Mouse (Mus musculus) cerebellum, adult 9-11 months (tissue): Measurements from ENCODE around the gene Stk24.

Experiments used
- DNase-seq: peaks from one replicate; pipeline ENCODE4 v3.0.0; 2022

Stk24 gene

DNA sequence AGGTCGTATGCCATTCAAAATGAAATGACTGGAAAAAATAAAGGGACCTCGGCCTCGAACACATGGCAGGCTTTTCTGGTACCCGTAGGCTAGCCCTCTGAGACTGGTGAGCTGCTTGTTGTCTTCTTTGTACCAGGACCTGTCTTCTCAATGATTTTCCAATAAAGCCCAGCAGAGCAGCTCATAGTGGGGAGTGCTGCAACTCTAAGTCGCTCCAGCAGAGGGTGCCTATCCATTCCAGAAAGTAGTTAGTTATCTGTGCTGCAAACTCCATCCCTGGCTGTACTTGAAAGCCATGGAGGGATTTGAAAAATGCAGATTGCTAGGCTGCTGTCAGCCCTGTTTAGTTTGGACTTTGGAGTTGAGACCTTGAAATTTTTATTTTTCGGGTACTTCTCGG is 120.0 kb downstream of the Stk24 start:
- DNase-seq: no peak

- no peak for DNase-seq
Observed at GRCm38 (mm10) chr14:121259332-121259731, 120.5 kb downstream of the Stk24 start.

DNA sequence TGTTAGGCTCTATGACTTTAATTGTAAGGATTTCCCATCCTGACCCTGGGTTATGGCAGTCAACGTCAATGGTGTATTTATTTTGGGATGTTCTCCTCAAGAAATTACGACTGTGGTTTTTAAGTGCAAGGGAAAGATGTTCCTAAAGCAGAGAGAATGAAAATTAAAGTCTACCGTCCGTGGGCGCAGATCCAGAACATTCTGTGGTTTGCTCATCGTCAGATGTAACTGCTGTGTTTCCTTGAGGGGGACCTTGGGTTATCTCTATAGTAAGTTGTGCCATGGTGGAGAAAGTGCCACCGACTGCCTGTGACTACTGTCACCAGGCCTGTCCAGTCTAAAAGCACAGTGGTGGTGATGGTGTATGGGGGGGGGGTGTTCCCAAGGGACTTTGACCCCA is 122.9 kb downstream of the Stk24 start:
- no peak for DNase-seq

GRCm38 (mm10) chr14:121255469-121255868 is 124.3 kb downstream of the Stk24 start:
- no peak for DNase-seq

DNA sequence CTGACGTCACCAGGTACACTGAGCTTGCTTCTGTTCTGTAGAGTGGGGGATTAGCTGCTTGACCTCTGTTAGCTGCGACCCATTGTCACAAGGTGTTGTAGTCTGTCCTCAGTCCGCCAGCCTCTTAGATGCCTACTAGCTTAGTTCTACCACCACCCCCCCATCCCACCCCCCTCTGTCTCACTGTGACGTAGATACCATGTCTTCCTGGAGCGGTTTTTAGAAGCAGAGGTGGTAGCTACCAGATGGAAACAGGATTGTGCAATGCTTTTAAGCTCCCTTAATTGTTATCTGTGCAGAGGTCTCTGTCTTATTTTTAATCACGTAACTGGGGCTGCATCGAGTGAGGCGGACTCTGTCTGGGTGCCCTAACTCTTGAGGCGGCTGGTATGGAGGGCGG is 124.9 kb downstream of the Stk24 start:
- DNase-seq: no peak

DNA sequence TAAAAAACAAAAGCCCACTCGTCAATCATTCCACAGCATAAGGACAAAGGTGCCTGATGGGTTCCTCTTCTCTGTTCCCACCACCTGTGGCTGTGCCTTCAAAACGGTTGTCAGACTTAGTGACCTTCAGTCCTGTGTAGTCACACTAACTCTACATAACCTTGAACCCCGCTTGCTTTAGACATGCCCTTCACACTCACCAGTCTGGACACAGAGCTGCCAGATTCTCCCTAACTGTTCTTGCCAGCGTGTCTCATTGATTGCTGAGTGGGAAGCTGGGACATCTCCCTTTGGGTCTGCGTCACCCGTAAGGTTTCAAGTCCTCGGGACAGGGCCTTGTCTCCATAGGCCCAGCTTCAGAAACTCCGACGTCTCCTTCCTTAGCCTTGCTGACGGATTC is 127.3 kb downstream of the Stk24 start:
- DNase-seq: no peak

GRCm38 (mm10) chr14:121251708-121252107 is 128.1 kb downstream of the Stk24 start:
- no peak for DNase-seq

GRCm38 (mm10) chr14:121251099-121251498 is 128.7 kb downstream of the Stk24 start:
- DNase-seq: no peak

- DNase-seq: no peak
Observed at GRCm38 (mm10) chr14:121248346-121248745, 131.5 kb downstream of the Stk24 start.

- no peak for DNase-seq
Observed at GRCm38 (mm10) chr14:121247287-121247686, 132.5 kb downstream of the Stk24 start.

GRCm38 (mm10) chr14:121246048-121246731 is 133.6 kb downstream of the Stk24 start:
- no peak for DNase-seq

GRCm38 (mm10) chr14:121244104-121244503 is 135.7 kb downstream of the Stk24 start:
- no peak for DNase-seq

DNA sequence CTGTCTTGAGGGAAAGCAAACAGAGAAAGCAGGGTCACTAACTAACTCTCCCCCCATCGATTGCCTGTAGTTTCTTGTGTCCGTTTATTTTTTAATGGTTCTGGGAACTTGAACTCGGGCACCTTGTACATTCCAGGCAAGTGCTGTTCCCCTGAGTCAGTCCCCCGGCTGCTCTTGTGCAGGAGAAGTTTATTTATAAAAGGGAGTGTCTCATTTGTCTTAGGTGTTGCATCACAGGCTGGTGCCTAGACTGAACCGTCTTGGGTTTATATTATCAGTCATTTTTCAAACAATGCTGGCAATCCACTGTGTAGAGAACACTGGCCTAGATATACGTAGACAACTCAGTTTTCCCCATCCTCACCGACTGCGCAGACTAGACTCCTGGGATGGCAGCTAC is 140.4 kb downstream of the Stk24 start:
- DNase-seq: no peak

GRCm38 (mm10) chr14:121238727-121239126 is 141.1 kb downstream of the Stk24 start:
- DNase-seq: no peak

DNA sequence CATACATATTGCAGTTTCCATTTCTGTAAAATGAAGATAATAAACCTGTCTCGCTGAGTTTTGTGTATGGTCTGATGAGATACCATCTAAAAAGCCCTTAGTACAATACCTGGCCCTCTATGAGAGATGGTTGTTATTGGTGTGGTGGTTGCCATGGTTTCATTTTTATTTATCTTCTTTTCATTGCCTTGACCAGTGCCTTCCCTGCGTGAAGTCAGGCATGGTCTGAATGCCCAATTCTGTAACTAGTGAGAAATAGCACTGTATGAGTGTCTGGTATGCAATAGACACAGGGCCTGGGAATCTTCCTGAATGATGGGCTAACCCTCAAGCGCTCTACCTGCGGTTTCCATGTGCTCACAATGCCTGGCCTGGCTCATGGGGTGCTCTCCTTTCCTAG is 143.1 kb downstream of the Stk24 start:
- DNase-seq: no peak
